Mouse (Mus musculus): ENCODE data around the gene Tanc2.

Gene Tanc2

DNA sequence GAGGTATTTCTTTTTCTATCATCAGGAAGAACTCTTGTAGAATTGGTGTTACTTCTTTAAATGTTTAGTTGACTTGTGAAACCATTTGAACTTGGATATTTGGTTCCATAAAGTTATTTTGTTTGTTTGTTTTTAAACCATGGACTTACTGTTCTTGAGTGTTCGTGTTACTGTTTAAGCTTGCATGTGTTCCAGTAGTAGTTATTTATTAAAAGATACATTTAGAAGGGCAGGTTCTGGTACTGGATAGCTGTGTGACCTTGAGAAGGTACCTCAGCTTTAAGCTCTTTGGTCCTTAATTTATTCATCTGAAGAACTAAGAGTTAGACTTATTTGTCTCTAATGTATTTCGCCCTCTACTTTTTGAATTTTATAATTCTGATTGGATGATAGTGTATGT lies 64.8 kb downstream of the Tanc2 start:
- no peak for DNase-seq

DNA sequence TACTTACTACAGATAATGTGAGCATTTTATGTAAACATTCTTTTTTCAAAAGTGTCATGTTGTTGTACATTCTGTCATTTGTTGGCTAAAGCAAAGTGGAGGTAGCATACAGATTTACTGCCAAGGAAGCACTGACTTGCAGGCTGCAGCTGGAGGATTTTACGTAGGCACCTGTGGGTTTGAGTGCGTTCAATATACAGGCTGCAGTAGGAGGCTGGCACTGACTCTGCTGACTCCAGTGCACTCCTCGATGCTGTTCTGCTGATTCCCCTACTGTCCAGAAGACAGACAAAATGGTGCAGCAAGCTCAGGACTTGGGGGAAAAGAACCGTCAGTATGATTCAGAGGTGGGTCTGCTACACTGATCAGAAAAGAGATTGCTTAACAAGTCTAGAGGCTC lies 65.5 kb downstream of the Tanc2 start:
- no peak for DNase-seq

DNA sequence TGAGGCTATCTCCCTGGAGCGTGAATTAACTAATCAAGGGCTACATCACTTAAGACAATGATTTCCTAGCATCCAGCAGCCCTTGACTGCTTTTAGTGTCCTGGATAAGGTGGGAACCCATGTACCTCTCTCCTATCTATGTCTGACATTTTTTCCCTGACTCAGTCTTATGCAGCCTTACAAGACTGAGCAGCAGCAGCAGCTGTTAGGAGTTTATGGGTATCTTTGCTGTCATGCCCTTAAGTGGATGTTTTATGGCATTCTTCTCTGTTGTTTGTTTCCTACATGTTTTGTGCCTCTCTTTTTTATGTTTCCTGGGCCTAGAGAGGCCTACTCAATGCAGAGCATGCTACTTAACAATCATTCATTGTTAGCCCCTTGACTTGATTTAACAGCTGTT lies 78.1 kb downstream of the Tanc2 start:
- DNase-seq: no peak

DNA sequence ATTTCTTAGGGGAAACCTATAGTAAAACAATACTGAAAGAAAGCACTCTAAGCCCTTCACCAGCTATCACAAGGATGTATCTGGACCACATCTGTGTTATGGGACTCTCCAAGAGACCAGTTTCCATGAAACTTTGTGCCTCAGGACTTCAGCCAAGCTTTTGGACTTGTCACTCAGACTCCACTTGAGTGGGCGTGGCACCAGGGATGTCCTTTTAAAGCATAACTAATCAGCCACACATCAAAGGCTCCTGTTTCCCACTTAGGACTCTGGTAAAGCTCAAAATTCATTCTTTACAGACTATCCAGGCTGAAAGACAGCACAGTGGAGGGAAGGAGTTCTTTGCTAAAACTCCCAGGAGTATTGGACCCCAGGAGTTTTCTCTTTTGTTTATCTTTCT lies 89.2 kb downstream of the Tanc2 start:
- DNase-seq: no peak

DNA sequence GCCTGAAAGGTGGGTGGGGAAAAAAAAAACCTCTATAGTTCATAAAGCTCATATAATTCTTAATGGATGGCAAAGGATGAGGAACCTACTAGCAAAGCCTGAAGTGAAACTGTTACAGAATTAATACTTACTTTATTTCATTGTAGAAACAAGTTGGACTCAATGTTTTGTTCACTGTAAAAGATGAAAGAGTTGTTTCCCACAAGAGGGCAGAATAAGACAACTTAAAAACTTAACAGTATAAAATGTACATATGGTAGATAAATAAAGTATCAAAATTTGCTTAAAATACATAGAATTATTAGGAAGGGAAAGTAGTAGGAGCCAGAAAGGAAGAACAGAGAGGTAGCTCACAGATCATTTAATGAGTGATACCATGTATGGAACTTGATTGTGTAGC lies 95.0 kb downstream of the Tanc2 start:
- no peak for DNase-seq

DNA sequence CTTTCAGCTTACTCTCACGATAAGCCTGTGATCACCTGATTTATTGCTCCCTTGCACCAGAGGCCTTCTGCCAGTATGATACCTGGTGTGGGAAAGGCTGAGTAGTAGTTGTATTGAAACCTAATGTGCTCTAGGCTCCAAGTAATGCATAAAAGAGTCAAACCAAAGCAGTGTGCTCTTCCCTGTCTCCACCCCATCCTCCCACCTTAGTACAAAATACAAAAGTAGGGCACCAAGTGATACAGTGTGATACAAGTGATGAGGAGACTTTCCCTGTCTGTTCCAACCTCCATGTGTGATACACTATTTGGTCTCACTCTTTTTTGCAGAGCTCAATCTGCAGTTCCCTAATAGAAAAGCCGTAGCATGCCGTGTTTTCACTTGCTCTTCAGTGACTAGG lies 110.7 kb downstream of the Tanc2 start:
- no peak for DNase-seq

DNA sequence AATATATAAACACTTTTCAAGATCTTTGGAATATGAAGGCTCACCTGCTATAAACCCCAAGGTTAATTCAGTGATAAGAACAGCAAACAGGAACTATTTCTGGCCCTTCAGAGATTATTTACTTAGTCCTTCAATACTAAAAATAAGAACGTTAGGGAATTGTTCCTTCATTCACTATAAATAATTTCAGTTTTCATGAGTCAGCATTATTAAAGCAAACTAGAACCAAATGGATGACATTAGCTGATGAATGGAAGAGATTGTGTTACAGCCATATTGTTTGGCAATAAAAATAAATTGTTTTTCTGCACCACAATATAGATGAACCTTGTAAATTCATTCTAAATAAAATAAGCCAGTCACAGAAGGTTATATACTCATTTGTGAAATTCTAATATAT lies 129.9 kb downstream of the Tanc2 start:
- no peak for DNase-seq

DNA sequence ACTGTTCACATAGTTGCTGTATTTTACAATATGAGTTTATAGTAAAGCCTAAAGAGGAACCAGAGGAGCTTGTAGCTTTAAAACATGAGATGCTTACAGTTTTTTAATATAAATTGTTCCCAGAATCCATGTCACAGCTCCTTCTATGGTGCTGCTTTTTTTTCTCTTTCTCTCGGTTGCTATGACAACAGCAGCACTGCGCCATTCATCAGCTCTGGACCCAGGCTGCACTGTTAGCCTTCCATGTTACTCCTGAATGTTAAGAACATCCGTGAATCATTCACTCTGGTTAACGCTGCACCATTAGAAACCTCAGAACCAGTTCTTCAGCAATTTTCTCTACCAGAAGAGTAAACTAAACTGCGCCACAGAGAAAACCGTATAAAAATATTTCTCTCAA lies 141.8 kb downstream of the Tanc2 start:
- DNase-seq: peak; percentile 9

DNA sequence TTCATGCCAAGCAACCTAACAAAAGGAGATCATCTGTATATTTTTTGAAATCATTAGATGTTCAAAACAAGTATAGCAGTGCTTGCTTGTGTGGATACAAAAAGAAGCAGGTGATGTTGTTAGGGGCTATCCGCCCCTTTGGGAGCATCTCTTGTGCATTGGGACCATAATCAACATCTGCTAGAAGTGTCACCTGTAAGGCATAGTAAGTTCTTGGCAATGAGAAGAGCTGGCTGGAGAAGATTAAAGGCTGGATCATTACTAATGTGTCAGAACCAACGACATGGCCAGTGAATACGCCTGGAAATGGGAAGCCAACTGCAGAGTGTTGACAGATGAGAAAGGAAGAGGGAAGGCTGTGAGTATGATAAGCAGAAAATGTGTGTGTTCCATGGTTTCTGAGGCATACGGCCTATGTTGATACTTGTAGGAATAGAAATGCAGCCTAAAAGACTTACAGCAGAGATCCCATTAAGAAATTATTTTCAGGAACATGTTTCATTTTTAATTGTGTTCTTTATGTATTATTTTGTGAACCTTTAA lies 142.3 kb downstream of the Tanc2 start:
- peak; percentile 3 for DNase-seq

DNA sequence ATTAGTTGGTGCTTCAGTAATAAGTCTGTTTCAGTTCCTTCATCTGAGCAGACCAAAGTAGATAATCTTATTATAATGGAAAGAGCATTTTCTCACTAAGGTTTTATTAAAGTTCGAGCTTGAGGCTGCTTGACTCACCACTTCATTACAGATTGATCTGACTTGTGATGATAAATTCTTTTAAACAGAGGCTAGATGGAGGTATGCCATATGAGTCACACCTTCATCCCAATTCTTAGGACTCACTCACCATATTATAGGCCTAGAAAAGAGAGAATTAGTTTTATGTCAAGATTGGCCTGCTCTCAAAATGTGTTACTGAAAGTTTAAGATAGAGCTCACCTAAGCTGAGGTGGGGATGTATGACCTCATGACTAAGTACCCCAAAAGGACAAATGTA lies 153.4 kb downstream of the Tanc2 start:
- no peak for DNase-seq

DNA sequence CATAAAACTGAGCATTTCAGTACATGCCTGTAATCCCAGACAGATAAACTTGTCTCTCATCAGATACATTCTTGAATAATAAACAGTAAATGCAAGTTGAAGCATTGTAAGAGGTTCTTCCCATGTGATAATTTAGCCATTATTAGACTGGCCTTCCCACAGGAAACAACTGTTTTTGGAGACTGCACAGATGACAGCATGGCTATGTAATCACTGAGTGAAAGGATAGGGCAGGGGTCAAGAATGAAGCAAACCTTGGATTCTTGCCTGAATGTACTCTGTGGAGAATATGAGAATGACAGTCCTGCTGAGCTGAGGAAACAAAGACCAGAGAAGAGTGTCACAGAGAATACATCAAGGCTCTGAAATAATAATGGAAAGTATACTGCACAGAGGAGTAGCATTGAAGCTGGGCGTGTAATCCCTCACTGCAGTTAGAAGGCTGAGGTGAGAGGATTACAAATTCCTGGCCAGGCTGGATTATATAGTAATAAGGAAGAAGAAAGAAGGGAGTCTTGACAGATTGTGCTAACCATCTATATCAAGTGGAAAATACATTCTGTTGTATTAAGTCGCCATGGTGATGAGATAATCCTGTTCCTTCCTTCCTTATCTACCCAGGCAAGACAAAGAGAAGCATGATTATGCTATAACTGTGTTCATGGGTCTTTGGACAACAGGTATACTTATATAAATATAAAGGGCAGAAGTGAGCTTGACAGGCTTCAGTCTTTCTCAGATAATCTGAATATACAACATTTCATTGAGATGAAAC lies 159.7 kb downstream of the Tanc2 start:
- DNase-seq: no peak

DNA sequence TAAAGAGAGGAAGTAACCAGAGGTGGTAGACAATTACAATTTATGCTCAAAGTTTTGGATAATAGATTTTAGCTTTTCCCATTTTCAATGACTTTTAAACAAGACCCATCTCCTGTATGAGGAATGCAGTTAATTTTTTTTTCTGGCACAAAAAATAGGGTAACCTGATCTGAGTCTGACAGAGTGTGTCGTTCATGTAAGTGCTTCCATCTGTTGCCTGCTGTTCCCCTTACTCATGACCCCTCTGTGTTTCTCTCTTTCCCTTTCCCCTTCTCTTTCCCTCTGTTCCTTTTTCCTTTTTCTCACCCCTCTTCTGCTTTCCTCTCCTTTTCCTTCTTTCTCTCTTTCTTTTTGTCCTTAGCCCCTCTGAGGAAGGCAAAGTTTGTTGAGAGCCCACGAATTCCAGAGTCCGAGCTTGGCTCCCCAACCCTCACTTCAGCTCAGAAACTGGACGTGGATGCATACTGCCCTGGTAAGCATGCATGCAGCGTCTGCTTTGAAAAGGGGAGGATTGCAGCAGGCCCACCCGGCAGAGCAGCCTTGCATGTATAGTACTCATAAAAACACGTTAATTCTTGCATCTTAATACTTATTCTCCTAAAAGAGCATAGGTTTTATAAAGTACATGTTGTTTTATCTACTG lies 168.9 kb downstream of the Tanc2 start:
- DNase-seq: no peak

DNA sequence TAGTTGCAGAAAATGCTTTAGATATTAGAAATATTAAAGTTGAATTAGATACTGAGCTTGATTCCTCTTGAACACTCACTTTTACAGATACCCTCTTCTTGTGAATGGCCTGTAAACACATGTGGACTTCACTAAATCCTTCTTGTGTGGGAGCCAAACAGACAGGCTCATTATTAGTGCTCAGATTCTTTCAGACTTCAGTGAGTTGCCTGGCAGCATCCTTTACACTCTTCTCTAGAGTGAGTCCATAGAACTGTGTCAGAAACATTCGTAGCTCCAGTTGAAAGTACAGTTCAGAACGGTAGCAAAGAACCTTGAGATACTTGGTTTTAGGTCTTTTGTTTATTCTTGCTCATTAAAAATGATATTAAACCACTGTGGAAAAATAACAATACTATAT lies 169.6 kb downstream of the Tanc2 start:
- DNase-seq: no peak

DNA sequence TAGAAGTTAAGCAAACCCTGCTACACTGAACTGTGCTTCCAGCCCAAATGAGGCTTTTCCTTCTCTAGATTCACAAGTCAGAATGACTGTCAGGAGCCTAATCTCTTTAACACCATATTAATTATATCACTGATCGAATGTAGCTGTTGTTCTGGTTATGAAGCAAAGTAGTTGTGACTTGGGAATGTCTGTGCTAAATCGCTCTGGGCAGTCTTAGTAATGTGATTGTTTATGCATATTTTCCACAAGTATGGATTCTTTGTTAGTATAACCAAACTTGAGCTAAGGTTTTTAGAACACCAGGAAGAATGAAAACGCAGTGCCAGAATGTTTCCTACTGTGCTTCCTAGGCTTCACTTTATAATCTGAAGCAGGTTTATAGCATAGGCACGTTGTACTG lies 170.6 kb downstream of the Tanc2 start:
- no peak for DNase-seq

DNA sequence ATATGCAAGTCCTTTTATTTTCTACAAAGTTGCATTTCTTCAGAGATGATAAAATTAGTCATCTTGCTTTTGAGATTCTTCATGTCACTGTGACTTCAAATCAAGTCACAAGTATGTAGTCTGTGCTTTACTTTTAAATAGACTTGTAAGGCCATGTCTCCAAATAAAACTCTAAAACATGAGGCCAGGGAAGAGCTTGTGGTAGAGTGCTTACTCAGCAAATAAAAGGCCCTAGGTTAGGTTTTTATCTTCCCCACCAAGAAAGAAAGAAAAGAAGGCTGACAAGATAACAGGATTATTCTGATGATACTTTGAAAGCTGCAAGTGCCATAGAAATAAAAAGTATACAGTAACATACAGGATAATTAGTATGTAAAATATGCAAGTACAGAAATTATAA lies 188.0 kb downstream of the Tanc2 start:
- DNase-seq: no peak

DNA sequence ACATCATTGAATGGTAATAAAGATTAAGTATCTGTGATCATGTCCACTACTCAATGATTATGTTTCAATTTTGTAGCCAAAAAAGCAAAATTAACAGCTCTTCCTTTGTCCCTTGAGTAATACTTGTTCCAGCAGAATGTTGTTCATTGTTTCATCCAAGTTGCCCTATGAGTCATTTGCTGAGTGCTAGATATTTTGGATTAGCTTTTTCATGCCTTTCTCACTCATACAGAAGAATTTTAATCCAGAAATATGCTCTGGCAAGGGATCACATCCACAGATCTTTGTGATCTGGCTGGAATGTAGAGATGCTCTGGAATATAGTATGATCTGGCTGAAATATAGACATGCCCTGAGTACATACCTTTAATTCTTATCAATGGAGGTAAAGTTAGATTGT lies 202.7 kb downstream of the Tanc2 start:
- DNase-seq: no peak

DNA sequence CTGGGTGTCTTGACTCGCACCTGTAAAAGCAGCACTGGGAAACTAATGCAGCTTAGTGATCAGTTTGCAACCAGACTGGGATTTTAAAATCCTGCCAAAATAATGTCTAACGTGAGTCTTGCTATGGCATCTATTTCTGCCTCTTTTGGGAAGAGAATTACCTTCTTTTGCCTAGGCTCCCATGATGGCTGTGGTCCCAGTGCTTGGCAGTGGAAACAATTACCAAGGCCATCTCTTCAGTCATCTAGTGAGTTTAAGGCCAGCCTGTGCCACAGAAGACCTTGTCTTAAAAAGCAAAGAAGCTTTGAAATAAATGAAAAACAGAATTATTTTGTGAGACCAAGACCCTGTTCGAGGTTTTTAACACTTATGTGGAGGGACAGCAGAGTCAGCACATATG lies 213.9 kb downstream of the Tanc2 start:
- DNase-seq: no peak

DNA sequence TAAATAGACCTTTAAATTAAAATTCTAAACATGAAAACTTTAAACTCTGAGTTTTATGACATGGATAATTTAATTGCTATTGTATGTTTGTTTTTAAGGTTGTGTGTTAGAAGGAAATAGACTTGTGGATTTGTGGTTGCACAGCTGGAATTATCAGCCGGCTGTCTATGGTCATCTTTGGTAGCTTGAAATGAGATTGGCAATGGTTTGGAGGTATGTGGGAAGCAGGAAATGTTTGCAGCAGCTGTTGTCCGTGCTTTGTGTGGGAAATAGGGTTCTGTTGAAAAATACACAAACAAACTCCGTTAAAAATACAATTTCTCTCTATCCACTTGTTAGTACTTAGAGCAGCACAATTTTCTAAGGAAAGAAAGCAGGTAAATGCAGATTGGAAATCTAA lies 215.0 kb downstream of the Tanc2 start:
- DNase-seq: no peak

DNA sequence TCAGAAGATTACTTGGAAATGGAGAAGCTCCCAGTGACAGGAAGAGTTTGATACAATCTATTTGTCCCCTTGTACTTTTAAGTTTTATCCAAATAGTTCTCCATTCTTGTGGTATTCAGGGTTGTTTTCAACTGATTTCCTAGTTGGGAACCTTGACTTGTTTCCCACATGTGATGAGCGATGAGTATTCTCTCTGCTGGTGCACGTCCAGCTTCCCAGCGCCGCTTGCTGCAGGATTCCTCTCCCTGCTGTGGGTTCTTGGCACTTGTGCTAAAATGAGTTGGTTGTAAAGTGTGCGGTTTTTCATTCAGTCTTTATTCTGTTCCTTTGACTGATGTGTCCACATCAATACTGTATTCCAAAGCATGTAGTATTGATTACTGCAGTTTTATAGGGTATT lies 217.3 kb downstream of the Tanc2 start:
- DNase-seq: no peak

DNA sequence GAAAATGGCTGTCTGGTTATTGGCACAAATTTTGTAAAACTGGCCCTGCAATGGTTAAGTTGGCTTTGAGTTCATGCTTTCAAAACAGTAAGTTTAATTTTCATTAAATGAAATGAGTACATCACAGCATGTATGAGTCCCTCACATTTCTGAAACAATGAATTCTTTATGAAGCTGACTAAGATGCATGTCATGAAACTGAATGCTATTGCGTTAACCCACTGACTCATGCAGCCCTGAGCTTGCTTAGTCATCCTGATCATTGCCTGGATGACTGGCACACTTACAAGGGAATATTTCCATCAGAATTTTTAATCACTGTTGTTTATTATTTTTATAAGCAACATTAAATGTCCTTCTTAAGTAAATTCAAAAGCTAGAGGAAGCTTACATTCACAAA lies 233.5 kb downstream of the Tanc2 start:
- DNase-seq: no peak

DNA sequence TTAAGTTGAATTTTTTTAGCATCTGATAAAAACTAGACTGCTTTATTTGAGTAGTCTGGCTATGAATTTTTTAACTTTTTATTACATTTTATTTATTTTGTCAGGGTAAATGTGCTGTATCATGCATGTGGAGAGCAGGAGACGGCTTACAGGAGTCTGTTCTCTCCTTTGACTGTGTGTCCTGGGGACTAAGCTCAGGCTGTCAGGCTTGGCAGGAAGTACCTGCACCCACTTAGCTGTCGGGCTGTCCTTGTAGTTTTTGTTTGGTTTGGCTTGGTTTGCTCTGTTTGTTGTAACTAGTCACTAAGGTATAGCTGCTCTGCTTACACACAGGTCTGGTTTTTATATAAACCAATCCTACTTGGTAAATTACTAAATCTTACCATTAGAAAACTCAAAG lies 234.0 kb downstream of the Tanc2 start:
- DNase-seq: no peak

DNA sequence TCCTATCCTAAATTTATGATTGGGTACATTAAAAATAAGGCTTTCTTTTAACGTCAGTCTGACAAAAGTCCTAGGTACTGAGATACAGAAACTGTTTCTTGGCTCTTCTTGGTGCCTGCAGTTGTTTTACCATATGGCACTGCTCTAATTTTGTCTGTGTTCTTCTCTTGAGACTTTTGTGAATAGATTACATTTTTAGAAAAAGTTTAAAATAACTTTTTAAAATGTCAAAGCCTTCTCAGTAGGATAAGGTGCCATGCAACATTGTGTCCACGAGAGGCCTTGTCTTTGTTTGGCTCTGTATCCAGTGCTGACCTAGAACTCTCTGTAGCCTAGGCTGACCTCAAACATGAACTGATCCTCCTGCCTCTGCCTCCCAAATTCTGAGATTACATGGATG lies 238.4 kb downstream of the Tanc2 start:
- no peak for DNase-seq

DNA sequence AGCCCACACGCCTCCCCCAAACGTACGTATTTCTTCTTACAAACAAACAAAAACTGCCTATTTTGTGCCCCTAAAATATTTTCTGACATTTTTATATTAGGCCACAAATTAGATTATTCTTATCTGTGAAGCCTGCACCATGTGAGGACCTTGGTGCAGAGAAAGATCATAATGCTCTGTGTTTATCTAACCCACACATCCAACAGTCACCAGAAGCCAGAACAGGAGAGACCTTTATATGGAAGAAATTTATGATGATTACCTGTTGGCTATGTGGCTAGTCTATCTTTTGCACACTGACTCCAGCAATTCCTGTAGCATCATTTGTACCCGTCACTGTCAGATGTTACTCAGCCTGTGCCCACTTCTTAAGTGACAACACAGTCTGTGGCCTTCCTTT lies 245.4 kb downstream of the Tanc2 start:
- DNase-seq: no peak

DNA sequence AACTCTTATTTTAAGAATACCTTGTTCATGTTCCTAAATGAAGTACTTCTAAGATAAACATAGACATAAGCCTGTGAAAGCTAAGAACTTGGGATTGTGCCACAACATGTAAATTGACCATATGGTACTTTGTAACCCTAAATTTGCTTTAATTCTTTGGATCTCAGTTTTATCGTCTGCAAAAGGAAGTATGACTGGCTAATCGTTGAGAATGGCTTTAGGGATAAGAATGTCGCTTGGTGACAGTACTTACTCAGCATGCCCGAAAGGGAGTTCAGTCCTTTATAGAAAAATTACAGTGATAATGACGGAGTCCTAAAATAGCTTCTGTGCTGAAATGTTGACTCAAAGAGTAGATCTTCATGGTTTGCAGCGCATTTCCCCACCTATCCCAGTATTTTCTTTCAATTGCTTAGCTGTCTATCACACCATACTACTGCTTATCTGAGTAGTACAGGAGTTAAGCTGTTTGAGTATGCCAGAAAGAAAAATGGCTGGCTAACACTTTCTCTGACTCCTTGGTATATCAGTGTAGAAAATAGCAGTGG lies 246.6 kb downstream of the Tanc2 start:
- no peak for DNase-seq

DNA sequence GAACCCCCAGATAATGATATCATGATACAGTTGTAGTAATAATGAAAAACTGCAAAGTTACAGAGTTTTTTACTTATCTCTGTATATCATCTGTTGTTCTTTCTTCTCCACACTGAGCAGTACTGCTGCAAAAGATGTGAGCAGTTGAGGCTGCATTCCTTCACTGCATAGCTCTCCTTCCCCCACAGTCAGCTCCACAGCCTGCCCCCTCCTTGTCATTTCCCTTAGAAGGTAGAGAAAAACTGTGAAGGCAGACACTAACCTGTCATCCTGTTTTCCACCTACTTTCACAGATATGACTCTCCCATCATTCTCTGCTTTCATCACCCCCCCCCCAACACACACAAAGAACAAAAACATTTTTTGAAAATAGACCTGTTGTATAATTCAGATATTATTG lies 248.2 kb downstream of the Tanc2 start:
- DNase-seq: no peak

Data from cerebellum, adult 8-10 months (tissue).